23 mouse cellular contexts compared by ENCODE assay signal in the genomic region with DNA sequence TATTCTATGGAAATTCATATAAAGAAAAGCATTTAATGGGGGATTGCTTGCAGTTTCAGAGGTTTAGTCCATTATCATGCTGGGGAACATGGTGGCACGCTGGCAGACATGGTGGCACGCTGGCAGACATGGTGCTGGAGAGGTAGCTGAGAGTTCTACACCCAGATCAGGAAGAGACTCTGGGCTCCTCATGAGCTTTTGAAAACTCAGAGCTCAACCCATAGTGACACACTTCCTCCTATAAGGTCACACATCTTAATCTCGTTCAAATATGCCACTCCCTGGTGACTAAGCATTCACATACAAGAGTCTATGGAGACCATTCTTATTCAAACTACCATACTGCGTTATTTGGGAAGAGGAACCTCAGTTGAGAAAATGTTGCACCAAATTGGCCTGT. TPM values are rescaled to one million over a fixed set of nuclear protein-coding genes. Genes with fewer than 3 reads are reported as not detected.
DNase-seq lines count a peak whose midpoint lies in the region; ATAC-seq and TF ChIP-seq lines count a peak whose summit lies in the region.
"Had no signal": no experiment of that assay in that cellular context is flagged by ENCODE, and none has a peak within 500 bp of the region (broad histone marks: within the 10 kb centered on the region; RNA-seq: fewer than 3 reads in every experiment).

No protein-coding gene starts in this region.

- intact Hi-C loops in heart, postnatal 36 days (cut with DNase I) = no loop called here

- H3K4me3 ChIP-seq in heart, embryonic 11.5 days (ENCODE audit: low read depth, low read length) = no peak overlapping the region
- H3K4me3 ChIP-seq in liver, embryonic 14.5 days (ENCODE audit: insufficient read depth in 1 of 2, low read depth in 2 of 2, low read length in 2 of 2) = no peak overlapping the region
- H3K4me3 ChIP-seq in stomach, embryonic 15.5 days (replicated peaks) = no peak overlapping the region
- no peak overlapping the region for H3K4me3 ChIP-seq in hindbrain, embryonic 16.5 days (ENCODE audit: low read length)
- H3K4me3 ChIP-seq: embryonic facial prominence, embryonic 13.5 days; forebrain, embryonic 12.5 days; midbrain, embryonic 13.5 days had no signal

- H3K27me3 ChIP-seq in heart, embryonic 11.5 days (ENCODE audit: control insufficient read depth, insufficient read depth, low read length) = no peaks in the 10 kb centered on the region
- no peaks in the 10 kb centered on the region for H3K27me3 ChIP-seq in liver, embryonic 14.5 days (ENCODE audit: control insufficient read depth, insufficient read depth, low read length)
- H3K27me3 ChIP-seq in stomach, embryonic 15.5 days (replicated peaks) = no peaks in the 10 kb centered on the region
- H3K27me3 ChIP-seq in hindbrain, embryonic 16.5 days (replicated peaks; ENCODE audit: control insufficient read depth, insufficient read depth, low read length) = no peaks in the 10 kb centered on the region
- H3K27me3 ChIP-seq: embryonic facial prominence, embryonic 13.5 days; forebrain, embryonic 12.5 days; midbrain, embryonic 13.5 days had no signal

- H3K36me3 ChIP-seq in heart, embryonic 11.5 days (ENCODE audit: control insufficient read depth, insufficient read depth, low read length) = no peaks in the 10 kb centered on the region
- no peaks in the 10 kb centered on the region for H3K36me3 ChIP-seq in liver, embryonic 14.5 days (replicated peaks; ENCODE audit: control insufficient read depth, insufficient read depth, low read depth)
- no peaks in the 10 kb centered on the region for H3K36me3 ChIP-seq in stomach, embryonic 15.5 days
- no peaks in the 10 kb centered on the region for H3K36me3 ChIP-seq in hindbrain, embryonic 16.5 days (ENCODE audit: control insufficient read depth, insufficient read depth, low read length)
- H3K36me3 ChIP-seq: embryonic facial prominence, embryonic 13.5 days; forebrain, embryonic 12.5 days; midbrain, embryonic 13.5 days had no signal

- H3K4me1 ChIP-seq in heart, embryonic 11.5 days (ENCODE audit: control insufficient read depth, insufficient read depth, low read length) = peaks cover 5% of the 10 kb centered on the region; the same call in 1 of the 2 replicates
- H3K4me1 ChIP-seq in liver, embryonic 14.5 days (replicated peaks; ENCODE audit: control insufficient read depth in 2 of 2, insufficient read depth in 2 of 2, low read length in 1 of 2) = peaks cover 50 to 53% of the 10 kb centered on the region in 2 experiments
- H3K4me1 ChIP-seq in stomach, embryonic 15.5 days = no peaks in the 10 kb centered on the region
- H3K4me1 ChIP-seq in hindbrain, embryonic 16.5 days (ENCODE audit: control insufficient read depth, insufficient read depth, low read depth, low read length) = no peaks in the 10 kb centered on the region
- H3K4me1 ChIP-seq: embryonic facial prominence, embryonic 13.5 days; forebrain, embryonic 12.5 days; midbrain, embryonic 13.5 days had no signal

- peak; percentile 33 for TF ChIP-seq EP300 in liver, embryonic 14.5 days (IDR thresholded peaks at IDR 0.05; ENCODE audit: low read depth)

- TF ChIP-seq CTCF in liver, embryonic 14.5 days (IDR thresholded peaks at IDR 0.05; ENCODE audit: low read depth) = no peak

- WGBS in heart, embryonic 11.5 days (ENCODE audit: insufficient replicate concordance) = 91% methylated on average over 4 of the region's 4 CpGs
- 48% methylated on average over 4 of the region's 4 CpGs for WGBS in liver, embryonic 14.5 days (ENCODE audit: insufficient replicate concordance)
- WGBS in stomach, embryonic 15.5 days = 73% methylated on average over 4 of the region's 4 CpGs
- WGBS in hindbrain, embryonic 16.5 days = 90% methylated on average over 4 of the region's 4 CpGs

- H3K9me3 ChIP-seq in heart, embryonic 11.5 days (replicated peaks; ENCODE audit: control insufficient read depth, low read length) = no peaks in the 10 kb centered on the region
- H3K9me3 ChIP-seq in liver, embryonic 14.5 days (ENCODE audit: control insufficient read depth, low read length) = no peaks in the 10 kb centered on the region
- H3K9me3 ChIP-seq in stomach, embryonic 15.5 days = no peaks in the 10 kb centered on the region
- H3K9me3 ChIP-seq in hindbrain, embryonic 16.5 days (ENCODE audit: control insufficient read depth, low read length) = no peaks in the 10 kb centered on the region
- H3K9me3 ChIP-seq: embryonic facial prominence, embryonic 13.5 days; forebrain, embryonic 12.5 days; midbrain, embryonic 13.5 days had no signal

- 0 out of 2 replicates have a peak, but pooled peaks have one; percentile 62 for ATAC-seq in heart, embryonic 11.5 days (replicated peaks; ENCODE audit: insufficient number of reproducible peaks, low FRiP score, low TSS enrichment)
- 0 out of 2 replicates have a peak, but pooled peaks have one; percentile 3 for ATAC-seq in common myeloid progenitor, adult 5-6 weeks (replicated peaks; ENCODE audit: low read depth, poor library complexity, severe bottlenecking)
- ATAC-seq in liver, embryonic 14.5 days (ENCODE audit: insufficient read depth) = peak; percentile 40
- peak; percentile 67 for ATAC-seq in stomach, embryonic 15.5 days (ENCODE audit: insufficient read depth, low FRiP score, low read depth)
- no peak for ATAC-seq in hindbrain, embryonic 16.5 days
- ATAC-seq: hindbrain, postnatal 0 days; midbrain, embryonic 13.5 days had no signal

- no peak for DNase-seq in heart, postnatal 36 days
- peak in 2 of 3 experiments; percentile 67 to 76 for DNase-seq in liver, embryonic 14.5 days (ENCODE audit: low read depth in 3 of 3, low spot score in 3 of 3)
- DNase-seq in urinary bladder, postnatal 4 days (ENCODE audit: low spot score in 2 of 2) = no peak
- DNase-seq in yolk sac, embryonic 10.5 days (ENCODE audit: low spot score) = no peak
- DNase-seq: adrenal gland, postnatal 25 days; cerebellum, adult 11 months; cerebellum, postnatal 36 days; gastrocnemius, postnatal 25 days; right cerebral cortex, postnatal 4 days; thymus, postnatal 4 days had no signal

- H3K27ac ChIP-seq in heart, embryonic 11.5 days (ENCODE audit: low read depth, low read length) = peak overlapping the region; percentile 46; the same call in 1 of the 2 replicates
- peak overlapping the region; percentile 99 for H3K27ac ChIP-seq in liver, embryonic 14.5 days
- H3K27ac ChIP-seq in stomach, embryonic 15.5 days = no peak overlapping the region
- no peak overlapping the region for H3K27ac ChIP-seq in hindbrain, embryonic 16.5 days (ENCODE audit: low read depth, low read length)
- H3K27ac ChIP-seq: embryonic facial prominence, embryonic 13.5 days; forebrain, embryonic 12.5 days; hindbrain, postnatal 0 days; midbrain, embryonic 13.5 days had no signal

- H3K9ac ChIP-seq in heart, embryonic 11.5 days (ENCODE audit: low read depth, low read length) = no peak overlapping the region
- H3K9ac ChIP-seq in liver, embryonic 14.5 days (replicated peaks) = peak overlapping the region; percentile 32; the same call in 1 of the 2 replicates
- H3K9ac ChIP-seq in stomach, embryonic 15.5 days = no peak overlapping the region
- H3K9ac ChIP-seq in hindbrain, embryonic 16.5 days (ENCODE audit: low read depth, low read length) = no peak overlapping the region
- H3K9ac ChIP-seq: embryonic facial prominence, embryonic 13.5 days; forebrain, embryonic 12.5 days; midbrain, embryonic 13.5 days had no signal

- H3K4me2 ChIP-seq in heart, embryonic 11.5 days = no peak overlapping the region
- peak overlapping the region; percentile 41 for H3K4me2 ChIP-seq in liver, embryonic 14.5 days (ENCODE audit: low read depth)
- no peak overlapping the region for H3K4me2 ChIP-seq in stomach, embryonic 15.5 days
- no peak overlapping the region for H3K4me2 ChIP-seq in hindbrain, embryonic 16.5 days (ENCODE audit: low read length)
- H3K4me2 ChIP-seq: embryonic facial prominence, embryonic 13.5 days; forebrain, embryonic 12.5 days; midbrain, embryonic 13.5 days had no signal

RNA-seq across cellular contexts. Expression of gene Rnase6, which starts 8.7 kb away (rescaled TPM):
- not detected in 2 replicates for polyA plus RNA-seq in heart, embryonic 11.5 days (2014; fragmentation: Nextera tagmentation; extraction: Ambion mirVana)
- under 1 TPM; 0.28 to 0.87 TPM for total RNA-seq in heart, postnatal 36 days (2021)
- 49.7 and 62.1 TPM in 2 replicates for total RNA-seq in common myeloid progenitor, adult 5-6 weeks (2017)
- polyA plus RNA-seq in liver, embryonic 14.5 days (2012; rRNA removed) = 1.9 and 2.8 TPM in 2 replicates
- polyA plus RNA-seq in liver, embryonic 14.5 days (2014; fragmentation: Nextera tagmentation; extraction: Ambion mirVana) = 3.6 TPM in 2 replicates
- 2.8 and 3.1 TPM in 2 replicates for polyA plus RNA-seq in stomach, embryonic 15.5 days (2015; fragmentation: Nextera tagmentation; extraction: Ambion mirVana)
- polyA plus RNA-seq in hindbrain, embryonic 16.5 days (2015; fragmentation: Nextera tagmentation; extraction: Ambion mirVana) = 0.84 and 0.93 TPM in 2 replicates
- total RNA-seq: gastrocnemius, postnatal 25 days had no signal

RNA-seq across cellular contexts. Expression of gene Rnase1, which starts 14.2 kb away (rescaled TPM):
- polyA plus RNA-seq in heart, embryonic 11.5 days (2014; fragmentation: Nextera tagmentation; extraction: Ambion mirVana) = not detected in 2 replicates
- total RNA-seq in heart, postnatal 36 days (2021) = 1 to 10 TPM in 1 of 2 experiments, under 1 TPM in 1; 0.80 to 1.1 TPM
- not detected in 2 replicates for total RNA-seq in common myeloid progenitor, adult 5-6 weeks (2017)
- not detected in 2 replicates for polyA plus RNA-seq in liver, embryonic 14.5 days (2012; rRNA removed)
- not detected in 2 replicates for polyA plus RNA-seq in liver, embryonic 14.5 days (2014; fragmentation: Nextera tagmentation; extraction: Ambion mirVana)
- 57.6 and 62.8 TPM in 2 replicates for polyA plus RNA-seq in stomach, embryonic 15.5 days (2015; fragmentation: Nextera tagmentation; extraction: Ambion mirVana)
- 0.84 and 0.96 TPM in 2 replicates for polyA plus RNA-seq in hindbrain, embryonic 16.5 days (2015; fragmentation: Nextera tagmentation; extraction: Ambion mirVana)
- total RNA-seq: adrenal gland, postnatal 25 days; gastrocnemius, postnatal 25 days had no signal
- polyA plus RNA-seq: embryonic facial prominence, embryonic 13.5 days; forebrain, embryonic 12.5 days; midbrain, embryonic 13.5 days had no signal

RNA-seq across cellular contexts. Expression of gene Eddm3b, which starts 18.1 kb away (rescaled TPM):
- polyA plus RNA-seq in heart, embryonic 11.5 days (2014; fragmentation: Nextera tagmentation; extraction: Ambion mirVana) = not detected in 2 replicates
- not detected for total RNA-seq in heart, postnatal 36 days (2021)
- total RNA-seq in common myeloid progenitor, adult 5-6 weeks (2017) = not detected in 2 replicates
- not detected in 2 replicates for polyA plus RNA-seq in liver, embryonic 14.5 days (2012; rRNA removed)
- polyA plus RNA-seq in liver, embryonic 14.5 days (2014; fragmentation: Nextera tagmentation; extraction: Ambion mirVana) = not detected in 2 replicates
- not detected in 2 replicates for polyA plus RNA-seq in stomach, embryonic 15.5 days (2015; fragmentation: Nextera tagmentation; extraction: Ambion mirVana)
- polyA plus RNA-seq in hindbrain, embryonic 16.5 days (2015; fragmentation: Nextera tagmentation; extraction: Ambion mirVana) = not detected in 2 replicates
- total RNA-seq: adrenal gland, postnatal 25 days; gastrocnemius, postnatal 25 days; hindbrain, postnatal 0 days; layer of hippocampus, postnatal 14 days had no signal
- polyA plus RNA-seq: embryonic facial prominence, embryonic 13.5 days; forebrain, embryonic 12.5 days; heart, embryonic 16.5 days; hindbrain, postnatal 0 days; limb, embryonic 11.5 days; midbrain, embryonic 13.5 days; testis, adult 2 months had no signal

RNA-seq across cellular contexts. Expression of gene Rnase2b, which starts 29.7 kb away (rescaled TPM):
- not detected in 2 replicates for polyA plus RNA-seq in heart, embryonic 11.5 days (2014; fragmentation: Nextera tagmentation; extraction: Ambion mirVana)
- not detected for total RNA-seq in heart, postnatal 36 days (2021)
- total RNA-seq in common myeloid progenitor, adult 5-6 weeks (2017) = not detected in 2 replicates
- polyA plus RNA-seq in liver, embryonic 14.5 days (2012; rRNA removed) = not detected in 2 replicates
- not detected in 2 replicates for polyA plus RNA-seq in liver, embryonic 14.5 days (2014; fragmentation: Nextera tagmentation; extraction: Ambion mirVana)
- not detected in 2 replicates for polyA plus RNA-seq in stomach, embryonic 15.5 days (2015; fragmentation: Nextera tagmentation; extraction: Ambion mirVana)
- polyA plus RNA-seq in hindbrain, embryonic 16.5 days (2015; fragmentation: Nextera tagmentation; extraction: Ambion mirVana) = not detected in 2 replicates
- total RNA-seq: adrenal gland, postnatal 25 days; gastrocnemius, postnatal 25 days; hindbrain, postnatal 0 days; layer of hippocampus, postnatal 14 days had no signal
- polyA plus RNA-seq: embryonic facial prominence, embryonic 13.5 days; forebrain, embryonic 12.5 days; heart, embryonic 16.5 days; hindbrain, postnatal 0 days; kidney, embryonic 16.5 days; limb, embryonic 11.5 days; midbrain, embryonic 13.5 days; testis, adult 2 months had no signal

RNA-seq across cellular contexts. Expression of gene Ang, which starts 41.4 kb away (rescaled TPM):
- 2.1 and 2.8 TPM in 2 replicates for polyA plus RNA-seq in heart, embryonic 11.5 days (2014; fragmentation: Nextera tagmentation; extraction: Ambion mirVana)
- 1 to 10 TPM; 7.7 to 9.5 TPM for total RNA-seq in heart, postnatal 36 days (2021)
- total RNA-seq in common myeloid progenitor, adult 5-6 weeks (2017) = 1.1 TPM in 1 of 2 replicates, not detected in the other
- 3.3 and 3.4 TPM in 2 replicates for polyA plus RNA-seq in liver, embryonic 14.5 days (2012; rRNA removed)
- 5.4 and 7.1 TPM in 2 replicates for polyA plus RNA-seq in liver, embryonic 14.5 days (2014; fragmentation: Nextera tagmentation; extraction: Ambion mirVana)
- 44.8 and 50.6 TPM in 2 replicates for polyA plus RNA-seq in stomach, embryonic 15.5 days (2015; fragmentation: Nextera tagmentation; extraction: Ambion mirVana)
- 5.1 and 6.2 TPM in 2 replicates for polyA plus RNA-seq in hindbrain, embryonic 16.5 days (2015; fragmentation: Nextera tagmentation; extraction: Ambion mirVana)

Comparison
In these comparisons a context has a peak if more than half of its experiments do, and no peak if none do; other contexts are left out.
1. H3K27ac ChIP-seq: peak in heart, embryonic 11.5 days (single experiment) and liver, embryonic 14.5 days (single experiment); none in stomach, embryonic 15.5 days (single experiment) and hindbrain, embryonic 16.5 days (single experiment).
2. DNase-seq: peak in liver, embryonic 14.5 days (2 of 3); none in heart, postnatal 36 days (0 of 2), urinary bladder, postnatal 4 days (0 of 2) and yolk sac, embryonic 10.5 days (single experiment).
3. RNA of gene Rnase1, which starts 14.2 kb away (polyA plus RNA-seq): 57.6 to 62.8 TPM in stomach, embryonic 15.5 days; 0.84 to 0.96 TPM in hindbrain, embryonic 16.5 days, not detected in liver, embryonic 14.5 days and not detected in heart, embryonic 11.5 days; every median in the first group is over 10 times any median in the second.